Mouse (Mus musculus) ovary, adult 18-20 months (tissue): ENCODE measurements around the gene Olfr9.
"Not testable (repeated sequence)": the region's sequence is repeated elsewhere in the genome, so short reads cannot be mapped to it uniquely, and the experiment has no call there.

ENCODE experiments used
- DNase-seq: peaks from one replicate; pipeline ENCODE4 v3.0.0; 2022; ENCODE audit warnings: low spot score, mixed read lengths

Gene Olfr9

GRCm38 (mm10) chr10:129004032-129004920 is 15.0 kb downstream of the Olfr9 start:
- no peak for DNase-seq

- no peak for DNase-seq
Observed at GRCm38 (mm10) chr10:129010288-129010841, 21.1 kb downstream of the Olfr9 start, which contains the start of gene Olfr763. Olfr763 (plus strand) TSS chr10:129010791.

GRCm38 (mm10) chr10:129011511-129011910 is 22.3 kb downstream of the Olfr9 start:
- DNase-seq = not testable (repeated sequence)

- no peak for DNase-seq
Observed at GRCm38 (mm10) chr10:129014477-129014876, 25.2 kb downstream of the Olfr9 start.

GRCm38 (mm10) chr10:129023319-129023718 is 34.1 kb downstream of the Olfr9 start:
- no peak for DNase-seq

- no peak for DNase-seq
Observed at GRCm38 (mm10) chr10:129026018-129026662, 36.9 kb downstream of the Olfr9 start.

GRCm38 (mm10) chr10:129028343-129028742 is 39.1 kb downstream of the Olfr9 start:
- DNase-seq = no peak

GRCm38 (mm10) chr10:129039796-129040195 is 50.6 kb downstream of the Olfr9 start, which contains the start of gene Olfr764-ps1:
Olfr764-ps1 (minus strand) TSS chr10:129039896.
- no peak for DNase-seq
